Mouse (Mus musculus): Measurements from ENCODE around the gene Ddrgk1. TPM values are rescaled to one million over a fixed set of nuclear protein-coding genes. Genes with fewer than 3 reads are reported as not detected.

The Ddrgk1 gene
- polyA plus RNA-seq (2015; fragmentation: Nextera tagmentation; extraction: Ambion mirVana), result 49.6 and 58.7 TPM in 2 replicates

DNA sequence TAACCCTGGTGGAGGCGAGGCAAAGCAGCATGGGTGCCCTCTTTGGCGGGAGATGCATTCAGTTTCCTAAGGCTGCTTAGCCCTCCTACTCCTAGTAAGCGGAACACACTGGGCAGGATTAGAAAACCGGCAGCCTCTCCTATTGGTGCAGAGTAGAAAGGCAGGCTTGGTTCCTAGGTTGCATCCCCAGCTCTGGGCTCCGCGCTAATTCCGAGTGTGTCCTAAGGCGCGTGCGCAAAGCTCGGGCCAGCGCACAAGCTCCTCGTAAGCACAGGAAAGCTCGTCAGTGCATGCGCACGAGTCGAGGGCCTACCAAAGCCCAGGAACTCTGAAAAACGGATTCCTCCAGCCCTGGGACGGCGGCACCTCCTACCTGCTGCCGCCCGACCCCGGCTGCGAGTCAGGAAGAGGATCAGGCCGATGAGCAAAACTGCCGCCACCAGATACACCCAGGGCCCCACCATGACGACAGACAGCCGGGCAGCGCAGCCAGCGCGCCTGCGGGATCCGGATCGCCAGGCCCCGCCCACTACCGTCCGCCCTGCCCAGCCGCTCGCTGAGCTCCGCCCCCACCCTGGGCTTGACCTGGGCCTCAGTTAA, at the start of gene Ddrgk1:
TSS of gene Ddrgk1 (minus strand) at position 558 of the 600 bp plus-strand sequence.

DNA sequence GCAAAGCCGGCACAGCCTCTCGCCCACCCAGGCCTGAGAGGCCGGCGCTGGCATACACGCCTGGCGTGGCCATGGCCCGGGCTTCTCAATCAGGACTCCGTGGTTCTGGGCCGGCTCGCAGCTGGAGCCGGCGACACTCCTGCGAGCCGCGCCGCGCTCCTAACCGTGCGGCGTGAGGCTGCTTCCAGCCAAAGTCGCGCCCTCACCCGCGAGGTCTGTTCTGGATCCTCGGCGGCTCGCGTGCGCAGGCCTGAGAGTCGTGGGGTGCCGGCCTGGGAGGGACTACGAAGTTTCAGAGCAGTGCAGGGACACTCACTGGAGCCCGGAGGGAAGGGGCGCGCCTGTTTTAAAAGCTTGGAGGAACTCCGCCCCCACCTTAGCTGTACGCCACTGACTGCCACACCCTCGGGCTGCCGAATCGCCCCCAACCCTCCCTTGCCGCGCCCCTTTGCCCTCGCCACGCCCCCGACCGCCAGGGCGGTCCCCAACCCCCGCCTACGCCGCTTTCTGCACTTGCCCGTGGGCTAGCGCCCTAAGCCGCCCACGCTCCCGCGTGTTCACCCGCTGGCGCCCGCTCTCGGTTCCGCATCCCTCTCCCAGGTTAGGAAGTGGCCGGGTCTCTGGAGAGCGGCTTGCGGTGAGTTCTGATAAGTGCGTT, 32.8 kb upstream of the Ddrgk1 start, which contains the start of gene Slc4a11:
TSS of gene Slc4a11 (minus strand) at position 367 of the 658 bp plus-strand sequence.

DNA sequence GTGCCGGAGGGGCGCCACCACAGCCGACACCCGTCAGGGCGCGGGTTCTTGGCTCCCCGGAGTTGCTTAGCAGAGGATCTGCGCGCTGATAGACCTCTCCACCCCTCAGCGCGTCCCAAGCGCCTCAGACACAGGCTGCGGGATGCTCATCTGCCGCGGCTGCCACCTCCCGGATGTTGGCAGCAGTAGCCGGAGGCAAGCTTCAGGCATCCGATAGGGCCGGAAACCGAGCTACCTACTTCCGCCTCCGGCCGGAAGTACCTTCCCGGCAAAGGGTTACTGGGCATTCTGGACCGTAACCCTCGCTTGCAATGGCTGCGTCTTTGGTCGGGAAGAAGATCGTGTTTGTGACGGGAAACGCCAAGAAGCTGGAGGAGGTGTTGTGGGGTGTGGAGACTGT, 3.1 kb upstream of the Ddrgk1 start, which contains the start of gene Itpa:
TSS of gene Itpa (plus strand) at position 52 of the 400 bp plus-strand sequence.

DNA sequence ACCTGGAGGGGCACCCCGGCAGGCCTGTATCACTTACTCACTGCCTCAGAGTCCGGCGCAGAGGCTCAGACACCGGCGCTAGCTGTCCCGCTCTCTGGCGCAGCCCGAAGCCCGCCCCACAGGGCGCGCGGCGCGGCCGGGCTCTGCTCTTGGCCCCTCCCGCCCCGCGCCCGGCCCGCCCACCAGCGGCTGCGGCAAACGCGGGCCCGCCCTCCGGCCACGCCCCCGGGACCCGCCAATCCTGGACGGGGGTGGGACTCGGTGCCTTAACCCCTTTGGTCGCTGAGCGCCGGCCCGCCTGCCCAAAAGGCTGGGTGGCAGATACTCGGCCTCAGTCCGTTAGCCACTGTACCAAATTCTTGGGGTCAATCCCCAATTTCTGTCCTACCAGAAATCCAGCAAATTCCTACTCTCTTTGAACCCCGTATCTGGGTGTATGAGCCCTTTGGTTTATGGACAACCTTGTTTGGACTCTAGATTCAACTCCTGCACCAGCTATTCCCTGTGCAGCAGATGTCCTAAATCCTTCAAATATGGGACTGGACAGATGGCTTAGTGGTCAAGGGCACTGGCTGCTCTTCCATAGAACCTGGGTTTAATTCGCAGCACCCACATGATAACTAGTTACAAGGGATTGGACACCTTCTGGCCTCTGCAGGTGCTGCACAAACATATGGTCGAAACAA, 21.6 kb downstream of the Ddrgk1 start, which contains the start of gene Lzts3:
TSS of gene Lzts3 (minus strand) at position 120 of the 686 bp plus-strand sequence.

DNA sequence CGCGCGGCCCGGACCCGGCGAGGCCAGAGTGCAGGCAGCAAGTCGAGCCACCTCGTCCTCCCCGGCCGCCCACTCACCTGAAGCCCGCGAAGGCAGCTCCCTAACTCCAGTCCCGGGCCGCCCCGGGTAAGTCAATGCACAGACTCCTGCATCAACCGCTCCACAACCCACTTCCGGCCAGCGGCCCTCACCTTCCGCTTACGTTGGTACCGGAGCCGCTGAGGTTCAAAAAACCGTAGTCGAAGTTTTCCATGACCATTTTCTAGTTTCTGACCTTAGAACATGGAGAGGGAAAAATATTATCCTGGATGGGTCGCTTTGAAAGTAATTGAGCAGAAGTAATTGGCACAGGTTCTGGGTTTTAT, 34.6 kb downstream of the Ddrgk1 start, which contains the start of the genes Fastkd5 and Ubox5:
TSS of gene Fastkd5 (minus strand) at position 189 of the 365 bp plus-strand sequence.
TSS of gene Ubox5 (minus strand) at position 200 of the 365 bp plus-strand sequence.

Other genes with a start within 250 kb of the Ddrgk1 start
- gene Vps16, start 240.3 kb downstream of the Ddrgk1 start, polyA plus RNA-seq (2015; fragmentation: Nextera tagmentation; extraction: Ambion mirVana), result 51.9 and 56.3 TPM in 2 replicates
- 3.8 and 4.5 TPM in 2 replicates for gene Pced1a, start 240.0 kb downstream of the Ddrgk1 start, polyA plus RNA-seq (2015; fragmentation: Nextera tagmentation; extraction: Ambion mirVana)
- 36.1 and 43.6 TPM in 2 replicates for gene Ptpra, start 214.4 kb downstream of the Ddrgk1 start, polyA plus RNA-seq (2015; fragmentation: Nextera tagmentation; extraction: Ambion mirVana)
- 64.0 and 70.6 TPM in 2 replicates for gene Mrps26, start 100.9 kb downstream of the Ddrgk1 start, polyA plus RNA-seq (2015; fragmentation: Nextera tagmentation; extraction: Ambion mirVana)
- gene Oxt, start 88.5 kb downstream of the Ddrgk1 start, polyA plus RNA-seq (2015; fragmentation: Nextera tagmentation; extraction: Ambion mirVana), result not detected in 2 replicates
- gene Avp, start 82.1 kb downstream of the Ddrgk1 start, polyA plus RNA-seq (2015; fragmentation: Nextera tagmentation; extraction: Ambion mirVana), result not detected in 2 replicates
- 8.1 and 8.6 TPM in 2 replicates for gene Fastkd5, start 34.6 kb downstream of the Ddrgk1 start, polyA plus RNA-seq (2015; fragmentation: Nextera tagmentation; extraction: Ambion mirVana)
- gene Ubox5, start 34.6 kb downstream of the Ddrgk1 start, polyA plus RNA-seq (2015; fragmentation: Nextera tagmentation; extraction: Ambion mirVana), result 4.1 and 4.3 TPM in 2 replicates
- 0.29 and 0.55 TPM in 2 replicates for gene Lzts3, start 21.9 kb downstream of the Ddrgk1 start, polyA plus RNA-seq (2015; fragmentation: Nextera tagmentation; extraction: Ambion mirVana)
- 55.3 and 57.9 TPM in 2 replicates for gene Itpa, start 3.0 kb upstream of the Ddrgk1 start, polyA plus RNA-seq (2015; fragmentation: Nextera tagmentation; extraction: Ambion mirVana)
- 0.34 and 0.42 TPM in 2 replicates for gene Slc4a11, start 32.9 kb upstream of the Ddrgk1 start, polyA plus RNA-seq (2015; fragmentation: Nextera tagmentation; extraction: Ambion mirVana)
- gene 4930402H24Rik, start 241.7 kb upstream of the Ddrgk1 start, polyA plus RNA-seq (2015; fragmentation: Nextera tagmentation; extraction: Ambion mirVana), result 8.6 and 11.8 TPM in 2 replicates
- gene Atrn, start 241.8 kb upstream of the Ddrgk1 start, polyA plus RNA-seq (2015; fragmentation: Nextera tagmentation; extraction: Ambion mirVana), result 4.6 and 4.7 TPM in 2 replicates

Measured in spleen, postnatal 0 days (tissue).